Mouse (Mus musculus) liver, adult 2 months (tissue): ENCODE measurements around the gene Ntn1. TPM values are rescaled to one million over a fixed set of nuclear protein-coding genes. Genes with fewer than 3 reads are reported as not detected.

Experiments used
- DNase-seq: peaks from one replicate; pipeline ENCODE4 v3.0.0-alpha.2; 2011; ENCODE audit warnings: low read depth, low spot score; ENCODE audit errors: extremely low read depth
- H3K27ac ChIP-seq: fragments of 200-500 bp; replicated peaks from 2 replicates; pipeline ENCODE4 v1.5.1; 2012; ENCODE audit warnings: low read depth, mild to moderate bottlenecking, control low read depth, inconsistent platforms, low read length; ENCODE audit not compliant: insufficient read depth
- H3K27me3 ChIP-seq: fragments of 200-500 bp; 2 replicates; pipeline ENCODE4 v1.6.1; 2012; ENCODE audit warnings: mild to moderate bottlenecking, moderate library complexity, low read length, inconsistent platforms; ENCODE audit not compliant: control insufficient read depth, insufficient read depth
- H3K36me3 ChIP-seq: fragments of 200-500 bp; 2 replicates; pipeline ENCODE4 v1.6.1; 2012; ENCODE audit warnings: low read length, inconsistent platforms; ENCODE audit not compliant: control insufficient read depth, insufficient read depth
- H3K4me1 ChIP-seq: fragments of 200-500 bp; 2 replicates; pipeline ENCODE4 v1.6.1; 2011; ENCODE audit warnings: low read length; ENCODE audit not compliant: control insufficient read depth, insufficient read depth
- H3K4me3 ChIP-seq: fragments of 200-500 bp; 2 replicates; pipeline ENCODE4 v1.5.1; 2011; ENCODE audit warnings: low read depth, mild to moderate bottlenecking, control low read depth, low read length, moderate library complexity; ENCODE audit not compliant: insufficient read depth
- H3K79me2 ChIP-seq: fragments of 200-500 bp; 2 replicates; pipeline ENCODE4 v1.6.1; 2012; ENCODE audit warnings: inconsistent platforms, mild to moderate bottlenecking, low read length, moderate library complexity; ENCODE audit not compliant: control insufficient read depth, insufficient read depth
- H3K9ac ChIP-seq: fragments of 200-500 bp; 2 replicates; pipeline ENCODE4 v1.6.1; 2012; ENCODE audit warnings: low read depth, mild to moderate bottlenecking, control low read depth, inconsistent platforms, low read length
- CTCF ChIP-seq: fragments of 200-500 bp; IDR thresholded peaks from 2 replicates; pipeline ENCODE4 v1.5.1; 2011; ENCODE audit warnings: low read depth, low read length, control low read depth
- POLR2A ChIP-seq: fragments of 200-500 bp; IDR thresholded peaks from 2 replicates; pipeline ENCODE4 v1.6.1; 2011; ENCODE audit warnings: low read length, control low read depth; ENCODE audit not compliant: insufficient read depth; ENCODE audit errors: extremely low read depth
- WGBS: fragments of 180-500 bp; shearing (Covaris S2); methylation state at CpG from one replicate; pipeline ENCODE4 v1.1.7; 2018; 5-methylcytosine and 5-hydroxymethylcytosine counted together
- polyA plus RNA-seq: library from polyadenylated mRNA; depleted of rRNA; stranded (reverse); fragments of >200 nt; gene quantifications from 2 replicates; pipeline ENCODE4 v1.2.3, GENCODE M21; 2012
- total RNA-seq: library from RNA; depleted of rRNA; stranded (reverse); fragments of >200 nt; gene quantifications from 2 replicates; pipeline ENCODE4 v1.2.3, GENCODE M21; 2014

The Ntn1 gene
- total and polyA plus RNA-seq, 2 experiments = 4.9 to 5.5 TPM

DNA sequence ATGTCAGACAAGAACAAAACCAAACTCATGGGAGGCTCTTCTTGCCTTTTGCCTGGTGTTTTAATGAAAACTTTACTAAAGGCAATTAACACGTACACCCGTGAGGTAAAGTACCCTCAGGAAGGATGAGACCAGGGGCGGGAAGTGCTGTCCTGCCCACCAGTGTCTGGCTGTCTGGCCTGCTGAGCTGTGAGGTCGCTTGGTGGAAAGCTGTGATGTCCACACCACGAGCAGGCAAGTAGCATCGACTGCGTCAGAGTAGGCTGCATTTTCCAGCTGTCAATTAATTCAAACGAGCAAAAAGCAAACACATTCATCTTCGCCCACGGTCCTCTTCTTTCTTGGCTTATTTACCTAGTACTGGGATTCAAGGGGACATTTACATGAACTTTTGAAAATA is 201.9 kb downstream of the Ntn1 start:
- TF ChIP-seq CTCF = no peak
- TF ChIP-seq POLR2A = no peak
- Histone ChIP-seq H3K27ac (no peak overlapping the region), H3K27me3 (no peaks in the 10 kb centered on the region), H3K4me1 (no peaks in the 10 kb centered on the region), H3K79me2 (no peaks in the 10 kb centered on the region), H3K4me3 (no peak overlapping the region), H3K36me3 (no peaks in the 10 kb centered on the region), H3K9ac (no peak overlapping the region)
- no peak for DNase-seq
- 78% methylated on average over 10 of the region's 10 CpGs for WGBS

DNA sequence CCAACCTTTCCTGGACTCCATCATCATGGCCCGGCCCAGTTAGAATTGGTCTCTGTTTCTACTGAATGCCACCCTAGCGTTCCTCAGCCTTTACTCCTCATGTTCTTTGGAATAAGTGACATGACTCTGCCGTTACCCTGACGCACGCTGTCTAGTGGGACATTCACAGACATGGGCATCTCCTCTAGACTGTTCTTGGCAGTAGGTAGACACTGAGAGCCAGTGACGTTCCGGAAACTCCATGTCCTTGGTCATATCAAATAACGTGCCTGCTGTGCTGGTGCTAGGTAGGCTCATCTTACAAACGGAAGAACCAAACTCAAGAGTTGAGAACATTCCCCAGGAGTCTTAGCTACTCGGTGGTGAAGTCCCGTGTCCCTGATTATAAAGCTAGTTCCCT is 203.2 kb downstream of the Ntn1 start:
- Histone ChIP-seq H3K27me3 (no peaks in the 10 kb centered on the region), H3K27ac (no peak overlapping the region), H3K4me1 (no peaks in the 10 kb centered on the region), H3K79me2 (no peaks in the 10 kb centered on the region), H3K9ac (no peak overlapping the region), H3K4me3 (no peak overlapping the region), H3K36me3 (no peaks in the 10 kb centered on the region)
- no peak for DNase-seq
- 96% methylated on average over 11 of the region's 11 CpGs for WGBS
- TF ChIP-seq POLR2A (no peak), CTCF (no peak)

DNA sequence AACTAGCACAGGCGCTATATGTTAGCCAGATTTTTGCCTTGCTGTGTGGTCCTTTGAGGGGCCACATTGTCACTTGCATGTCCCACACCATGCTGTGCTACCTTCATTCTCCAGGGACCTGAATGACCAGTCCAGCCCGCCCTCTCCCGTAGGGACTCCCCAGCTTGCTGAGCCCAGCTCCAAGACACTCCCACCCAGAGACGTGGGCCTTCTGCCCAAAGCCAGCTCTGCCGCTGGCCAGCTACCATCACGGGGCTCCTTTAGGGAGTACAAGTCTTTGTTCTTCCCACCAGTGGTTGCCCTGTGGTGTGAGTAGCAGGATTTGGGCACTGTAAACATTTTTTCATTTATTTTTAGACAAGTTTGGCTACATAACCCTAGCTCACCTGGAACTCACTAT is 204.1 kb downstream of the Ntn1 start:
- Histone ChIP-seq H3K36me3 (no peaks in the 10 kb centered on the region), H3K27me3 (no peaks in the 10 kb centered on the region), H3K4me1 (no peaks in the 10 kb centered on the region), H3K27ac (no peak overlapping the region), H3K79me2 (no peaks in the 10 kb centered on the region), H3K9ac (no peak overlapping the region), H3K4me3 (no peak overlapping the region)
- 92% methylated on average over 6 of the region's 6 CpGs for WGBS
- TF ChIP-seq POLR2A (no peak), CTCF (no peak)
- DNase-seq = no peak

DNA sequence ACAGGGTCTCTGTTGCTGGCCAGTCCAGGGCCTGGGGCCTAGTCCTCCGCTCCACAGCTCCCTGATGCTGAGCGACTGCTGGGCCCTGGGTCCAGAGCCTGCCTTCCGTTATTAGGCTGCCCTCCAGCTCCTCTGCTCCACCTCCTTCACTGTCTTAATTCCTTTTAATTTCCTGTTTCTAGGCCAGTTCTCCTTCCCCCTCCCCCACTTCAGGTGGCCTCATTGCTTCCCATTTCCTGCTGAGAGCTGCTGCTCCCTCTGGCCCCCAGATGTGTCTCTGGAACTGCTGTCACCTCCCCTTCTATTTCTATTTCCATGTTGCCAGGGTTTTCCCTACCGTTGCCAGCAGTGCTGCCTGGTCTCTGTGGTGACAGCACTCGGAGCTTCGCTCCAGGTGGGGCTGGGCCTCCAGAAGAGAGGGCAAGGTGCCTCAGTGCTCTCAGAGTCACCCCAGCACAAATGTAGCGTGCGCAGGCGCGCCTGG is 204.9 kb downstream of the Ntn1 start:
- TF ChIP-seq POLR2A = no peak
- no peak for TF ChIP-seq CTCF

DNA sequence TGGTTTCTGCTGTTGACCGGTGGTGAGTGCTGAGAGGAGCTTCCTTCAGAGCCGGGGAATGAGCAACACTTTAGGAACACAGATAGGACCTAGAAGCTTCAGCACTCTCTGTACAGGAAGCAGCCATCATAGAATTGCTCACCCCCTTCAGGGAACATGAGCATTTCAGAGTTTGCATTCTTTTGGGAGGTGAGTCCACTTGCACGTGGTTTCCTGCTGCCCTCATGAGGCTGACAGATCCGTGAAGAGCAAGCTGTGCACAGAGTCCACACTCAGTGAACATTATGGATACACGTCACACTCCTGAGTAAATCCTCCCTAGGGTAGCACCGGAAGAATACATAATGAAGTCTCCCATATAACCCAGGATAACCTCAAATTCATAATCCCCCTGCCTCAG is 205.5 kb downstream of the Ntn1 start:
- Histone ChIP-seq H3K27ac (no peak overlapping the region), H3K4me1 (no peaks in the 10 kb centered on the region), H3K9ac (no peak overlapping the region), H3K36me3 (no peaks in the 10 kb centered on the region), H3K27me3 (no peaks in the 10 kb centered on the region), H3K79me2 (no peaks in the 10 kb centered on the region), H3K4me3 (no peak overlapping the region)
- no peak for TF ChIP-seq CTCF
- TF ChIP-seq POLR2A = no peak
- no peak for DNase-seq
- WGBS = 81% methylated on average over 6 of the region's 6 CpGs

More for the DNA sequence above, 204.9 kb downstream of the Ntn1 start:
- H3K79me2 ChIP-seq = no peaks in the 10 kb centered on the region
- no peak for DNase-seq
- no peak overlapping the region for H3K9ac ChIP-seq
- 90% methylated on average over 10 of the region's 10 CpGs for WGBS
- H3K4me3 ChIP-seq = no peak overlapping the region
- H3K4me1 ChIP-seq = no peaks in the 10 kb centered on the region
- no peaks in the 10 kb centered on the region for H3K27me3 ChIP-seq
- no peaks in the 10 kb centered on the region for H3K36me3 ChIP-seq
- no peak overlapping the region for H3K27ac ChIP-seq

DNA sequence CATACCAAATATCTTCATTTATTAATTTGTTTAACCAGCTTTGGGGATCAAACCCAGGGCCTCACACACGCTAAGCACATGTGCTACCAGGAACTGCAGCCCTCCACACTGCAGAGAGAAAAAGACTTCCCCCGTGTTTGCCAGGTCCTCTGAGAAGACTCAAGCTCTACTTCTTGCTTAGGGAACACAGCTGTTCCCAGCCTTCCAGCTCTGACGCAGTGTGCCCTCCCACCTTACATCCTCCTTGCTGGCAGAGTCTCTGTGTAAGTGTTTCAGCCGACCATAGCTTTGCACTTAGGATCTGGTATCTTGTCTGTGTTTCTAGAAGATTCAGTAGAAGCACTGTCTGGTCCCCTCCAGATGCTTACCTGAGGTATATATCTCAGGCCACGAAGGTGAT is 209.8 kb downstream of the Ntn1 start:
- TF ChIP-seq POLR2A (no peak), CTCF (no peak)
- WGBS = 92% methylated on average over 5 of the region's 5 CpGs

More for the DNA sequence above, 209.8 kb downstream of the Ntn1 start:
- Histone ChIP-seq H3K79me2 (no peaks in the 10 kb centered on the region), H3K9ac (no peak overlapping the region), H3K4me1 (no peaks in the 10 kb centered on the region), H3K36me3 (no peaks in the 10 kb centered on the region), H3K27ac (no peak overlapping the region), H3K4me3 (no peak overlapping the region), H3K27me3 (no peaks in the 10 kb centered on the region)
- DNase-seq = no peak
